Mouse (Mus musculus) embryonic facial prominence, embryonic 15.5 days (tissue): ENCODE measurements around the gene Pdcd1lg2. TPM values are rescaled to one million over a fixed set of nuclear protein-coding genes. Genes with fewer than 3 reads are reported as not detected.

ENCODE experiments used
- ATAC-seq: fragments of 200-750 bp; cut with Nextera tagmentation; 2 replicates; pipeline ENCODE4 v1.8.0; 2017; ENCODE audit warnings: low read depth, moderate TSS enrichment; ENCODE audit not compliant: insufficient number of reproducible peaks, low FRiP score, low TSS enrichment
- H3K27ac ChIP-seq: fragments of 300-500 bp; sonication (generic); replicated peaks from 2 replicates; pipeline ENCODE4 v1.5.1; 2015; ENCODE audit warnings: mild to moderate bottlenecking, inconsistent platforms
- H3K27me3 ChIP-seq: fragments of 300-500 bp; sonication (generic); 2 replicates; pipeline ENCODE4 v1.6.1; 2015; ENCODE audit warnings: inconsistent platforms
- H3K36me3 ChIP-seq: fragments of 300-500 bp; sonication (generic); 2 replicates; pipeline ENCODE4 v1.6.1; 2015; ENCODE audit warnings: mild to moderate bottlenecking, inconsistent platforms
- H3K4me1 ChIP-seq: fragments of 300-500 bp; sonication (generic); 2 replicates; pipeline ENCODE4 v1.6.1; 2015; ENCODE audit warnings: inconsistent platforms
- H3K4me2 ChIP-seq: fragments of 300-500 bp; sonication (generic); replicated peaks from 2 replicates; pipeline ENCODE4 v1.6.1; 2015; ENCODE audit warnings: mild to moderate bottlenecking, inconsistent platforms
- H3K4me3 ChIP-seq: fragments of 300-500 bp; sonication (generic); replicated peaks from 2 replicates; pipeline ENCODE4 v1.5.1; 2015; ENCODE audit warnings: mild to moderate bottlenecking, inconsistent platforms
- H3K9ac ChIP-seq: fragments of 300-500 bp; sonication (generic); 2 replicates; pipeline ENCODE4 v1.6.1; 2015; ENCODE audit warnings: inconsistent platforms
- H3K9me3 ChIP-seq: fragments of 300-500 bp; sonication (generic); replicated peaks from 2 replicates; pipeline ENCODE4 v1.6.1; 2016; ENCODE audit warnings: inconsistent platforms
- WGBS: fragments of 180-500 bp; shearing (Covaris S2); methylation state at CpG from one replicate; pipeline ENCODE4 v1.1.7; 2015; 5-methylcytosine and 5-hydroxymethylcytosine counted together
- polyA plus RNA-seq: library from polyadenylated mRNA; unstranded; fragments of >200 nt; fragmentation: Nextera tagmentation; extraction: Ambion mirVana; gene quantifications from 2 replicates; pipeline ENCODE4 v1.2.1, GENCODE M21; 2015

The Pdcd1lg2 gene
- polyA plus RNA-seq, 1 experiment from 2014 or later: not detected

DNA sequence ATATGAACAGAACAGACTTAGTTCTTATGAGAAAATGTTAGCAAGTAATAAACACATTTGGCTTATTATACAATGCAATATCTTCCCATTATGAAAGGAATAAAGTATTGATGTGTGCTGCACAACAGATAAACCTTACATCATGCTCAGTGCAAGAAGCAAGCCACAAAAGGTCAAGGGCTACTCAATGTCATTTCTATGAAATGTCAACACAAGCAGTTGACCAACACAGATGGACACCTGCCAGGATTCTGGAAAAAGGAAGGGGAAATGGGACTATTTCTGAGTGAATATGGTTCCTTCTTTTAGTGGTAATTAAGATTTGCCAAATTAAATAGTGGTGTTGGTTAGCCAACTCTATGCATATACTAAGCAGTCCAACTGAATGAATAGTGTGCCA, 9.2 kb downstream of the Pdcd1lg2 start:
- Histone ChIP-seq H3K36me3 (no peaks in the 10 kb centered on the region), H3K9me3 (no peaks in the 10 kb centered on the region), H3K27me3 (no peaks in the 10 kb centered on the region), H3K4me3 (no peak overlapping the region), H3K4me1 (no peaks in the 10 kb centered on the region), H3K9ac (no peak overlapping the region), H3K4me2 (no peak overlapping the region), H3K27ac (no peak overlapping the region)
- ATAC-seq: no peak

DNA sequence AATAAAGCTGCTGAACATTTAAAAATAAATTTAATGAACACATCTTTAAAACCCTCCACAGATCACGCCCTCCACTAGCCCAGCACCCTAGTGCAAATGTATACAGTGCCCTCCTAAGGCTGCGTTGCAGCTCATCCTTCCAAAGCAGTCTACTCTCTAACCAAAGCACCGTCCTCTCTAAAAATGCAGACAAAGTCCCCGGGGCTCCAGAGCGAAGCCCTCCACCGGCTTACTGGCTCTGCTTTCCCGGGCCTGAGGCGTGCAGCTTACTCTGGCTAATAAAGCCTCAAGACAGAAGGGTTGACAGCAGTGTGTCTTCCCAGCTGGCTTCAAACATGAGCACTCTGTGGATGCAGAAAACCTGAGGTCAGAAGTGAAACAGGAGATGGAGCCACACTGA, 9.7 kb downstream of the Pdcd1lg2 start:
- 68% methylated on average over 8 of the region's 8 CpGs for WGBS
- no peak overlapping the region for H3K27ac ChIP-seq
- ATAC-seq: no peak
- H3K9me3 ChIP-seq: no peaks in the 10 kb centered on the region
- no peaks in the 10 kb centered on the region for H3K4me1 ChIP-seq
- no peak overlapping the region for H3K4me3 ChIP-seq
- no peaks in the 10 kb centered on the region for H3K27me3 ChIP-seq
- H3K36me3 ChIP-seq: no peaks in the 10 kb centered on the region
- no peak overlapping the region for H3K9ac ChIP-seq
- no peak overlapping the region for H3K4me2 ChIP-seq

DNA sequence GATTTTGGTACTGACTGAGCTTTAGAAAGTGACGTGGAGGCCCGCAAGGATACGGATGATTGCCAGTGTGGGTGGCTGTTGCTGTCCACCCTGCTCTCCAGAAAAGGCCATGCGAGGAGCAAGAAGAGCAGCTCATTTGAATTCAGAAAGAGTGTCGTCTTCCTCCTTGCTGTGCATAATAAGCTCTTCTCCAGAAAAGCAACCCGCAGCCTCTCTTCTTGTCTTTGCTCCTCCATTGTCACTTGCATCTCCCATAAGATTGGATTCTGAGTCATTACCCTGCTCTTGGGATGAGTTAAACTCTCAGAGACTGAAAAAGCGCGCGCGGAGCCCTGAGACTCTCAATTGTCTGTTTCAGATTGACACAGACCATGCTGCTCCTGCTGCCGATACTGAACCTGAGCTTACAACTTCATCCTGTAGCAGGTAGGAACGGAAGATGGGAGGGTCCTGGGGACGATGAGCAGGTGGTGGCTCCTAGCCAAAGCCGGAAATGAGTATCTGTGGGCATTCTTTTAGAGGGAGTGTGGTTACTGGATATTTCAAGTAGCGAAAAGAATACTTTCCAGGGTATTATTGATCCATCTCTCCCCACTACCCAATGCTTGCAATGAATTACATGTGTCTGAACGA, 11.4 kb downstream of the Pdcd1lg2 start:
- H3K4me2 ChIP-seq: no peak overlapping the region
- H3K27ac ChIP-seq: no peak overlapping the region
- no peak overlapping the region for H3K9ac ChIP-seq
- no peaks in the 10 kb centered on the region for H3K27me3 ChIP-seq
- no peaks in the 10 kb centered on the region for H3K36me3 ChIP-seq
- no peak for ATAC-seq
- H3K4me3 ChIP-seq: no peak overlapping the region
- WGBS: 87% methylated on average over 16 of the region's 16 CpGs
- H3K4me1 ChIP-seq: no peaks in the 10 kb centered on the region
- no peaks in the 10 kb centered on the region for H3K9me3 ChIP-seq

DNA sequence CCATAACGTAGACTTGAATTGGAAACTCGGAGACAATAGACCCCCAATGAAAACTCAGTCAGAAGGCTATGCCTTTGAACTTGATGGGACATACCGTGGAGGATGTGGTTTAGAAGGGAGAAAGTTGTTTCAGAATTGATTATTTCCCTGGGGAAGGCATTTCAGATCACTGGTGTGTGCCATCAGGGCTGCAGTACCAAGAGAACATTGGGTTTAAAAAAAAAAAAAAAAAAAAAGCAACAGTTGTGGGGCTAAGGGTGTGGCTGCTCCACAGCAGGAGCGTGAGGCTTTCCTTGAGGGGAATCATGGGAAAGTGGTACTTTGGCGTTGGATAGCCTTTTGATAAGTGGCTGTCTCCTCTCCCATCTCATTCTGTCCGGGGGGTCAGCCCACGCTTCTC, 12.1 kb downstream of the Pdcd1lg2 start:
- Histone ChIP-seq H3K27ac (no peak overlapping the region), H3K9ac (no peak overlapping the region), H3K9me3 (no peaks in the 10 kb centered on the region), H3K4me2 (no peak overlapping the region), H3K4me1 (no peaks in the 10 kb centered on the region), H3K27me3 (no peaks in the 10 kb centered on the region), H3K4me3 (no peak overlapping the region), H3K36me3 (no peaks in the 10 kb centered on the region)
- no peak for ATAC-seq
- 82% methylated on average over 7 of the region's 7 CpGs for WGBS

DNA sequence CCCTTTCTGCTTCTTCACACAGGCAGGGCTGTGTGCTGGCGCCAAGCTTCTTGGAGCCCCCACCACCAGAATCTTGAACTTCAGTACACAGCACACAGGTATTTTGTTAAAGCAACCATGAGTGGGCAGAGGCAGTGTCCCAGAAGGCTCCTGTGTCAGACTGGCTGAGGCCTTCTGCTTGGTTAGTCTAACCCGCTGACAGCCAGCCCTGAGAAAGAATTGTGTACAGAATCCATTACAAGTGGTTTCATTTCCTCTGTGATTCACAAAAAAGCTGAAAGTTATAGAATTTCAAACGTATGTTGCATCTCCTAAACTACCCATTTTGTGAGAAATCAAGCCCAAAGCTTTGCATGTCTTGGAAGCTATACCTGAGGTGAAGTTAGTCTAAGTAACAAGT, 19.8 kb downstream of the Pdcd1lg2 start:
- ATAC-seq: no peak

DNA sequence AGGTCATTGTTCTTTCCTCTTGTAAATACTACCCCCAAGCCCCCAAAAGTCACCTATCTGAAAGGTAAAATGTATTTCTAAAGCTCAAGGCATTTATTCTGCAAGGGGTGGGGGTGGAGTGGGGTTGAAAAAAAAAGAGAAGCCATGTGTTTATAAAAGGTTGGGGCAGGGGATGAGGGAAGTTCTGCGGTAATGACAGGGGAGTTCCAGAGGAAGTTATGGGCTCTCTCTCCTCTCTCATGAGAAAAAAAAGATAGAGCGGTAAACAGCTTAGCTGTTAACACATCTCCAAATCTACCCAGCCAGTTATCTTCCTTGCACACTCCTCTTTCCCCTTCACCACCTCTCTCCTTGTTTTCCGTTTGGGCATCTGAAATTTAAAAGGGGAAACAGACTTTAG, 20.2 kb downstream of the Pdcd1lg2 start:
- Histone ChIP-seq H3K9me3 (no peaks in the 10 kb centered on the region), H3K4me2 (no peak overlapping the region), H3K27ac (no peak overlapping the region), H3K4me3 (no peak overlapping the region), H3K36me3 (no peaks in the 10 kb centered on the region), H3K27me3 (no peaks in the 10 kb centered on the region), H3K9ac (no peak overlapping the region), H3K4me1 (no peaks in the 10 kb centered on the region)
- no peak for ATAC-seq
- 65% methylated on average over 3 of the region's 3 CpGs for whole genome bisulfite sequencing

More for the DNA sequence above, 19.8 kb downstream of the Pdcd1lg2 start:
- Histone ChIP-seq H3K27ac (no peak overlapping the region), H3K9me3 (no peaks in the 10 kb centered on the region), H3K4me1 (no peaks in the 10 kb centered on the region), H3K27me3 (no peaks in the 10 kb centered on the region), H3K4me3 (no peak overlapping the region), H3K4me2 (no peak overlapping the region), H3K36me3 (no peaks in the 10 kb centered on the region), H3K9ac (no peak overlapping the region)
- WGBS: 74% methylated on average over 3 of the region's 3 CpGs

DNA sequence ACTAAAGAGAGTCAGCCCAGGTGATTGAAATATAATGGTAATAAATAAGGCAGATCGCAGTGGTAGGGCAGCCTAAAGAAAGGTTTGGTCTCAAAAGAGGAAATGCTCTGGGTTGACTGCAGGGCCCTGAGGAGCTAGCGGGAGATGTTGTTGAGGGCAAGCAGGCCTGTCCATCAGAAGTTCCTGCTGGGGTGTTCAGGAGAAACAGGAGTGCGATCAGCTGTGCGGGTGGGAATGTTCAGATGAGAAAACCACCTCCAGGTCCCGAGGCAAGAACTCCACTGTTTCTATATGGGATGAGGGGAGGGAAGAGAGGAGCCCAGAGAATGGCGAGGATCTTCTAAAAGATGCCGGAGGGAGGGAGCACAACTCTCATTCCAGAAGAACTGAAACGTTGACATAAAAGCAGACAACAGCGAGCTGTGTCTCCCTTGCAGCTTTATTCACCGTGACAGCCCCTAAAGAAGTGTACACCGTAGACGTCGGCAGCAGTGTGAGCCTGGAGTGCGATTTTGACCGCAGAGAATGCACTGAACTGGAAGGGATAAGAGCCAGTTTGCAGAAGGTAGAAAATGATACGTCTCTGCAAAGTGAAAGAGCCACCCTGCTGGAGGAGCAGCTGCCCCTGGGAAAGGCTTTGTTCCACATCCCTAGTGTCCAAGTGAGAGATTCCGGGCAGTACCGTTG, 26.2 kb downstream of the Pdcd1lg2 start:
- Histone ChIP-seq H3K27me3 (no peaks in the 10 kb centered on the region), H3K27ac (no peak overlapping the region), H3K4me2 (no peak overlapping the region), H3K9ac (no peak overlapping the region), H3K36me3 (no peaks in the 10 kb centered on the region), H3K4me3 (no peak overlapping the region), H3K9me3 (no peaks in the 10 kb centered on the region), H3K4me1 (no peaks in the 10 kb centered on the region)
- no peak for ATAC-seq
- 78% methylated on average over 18 of the region's 18 CpGs for whole genome bisulfite sequencing

DNA sequence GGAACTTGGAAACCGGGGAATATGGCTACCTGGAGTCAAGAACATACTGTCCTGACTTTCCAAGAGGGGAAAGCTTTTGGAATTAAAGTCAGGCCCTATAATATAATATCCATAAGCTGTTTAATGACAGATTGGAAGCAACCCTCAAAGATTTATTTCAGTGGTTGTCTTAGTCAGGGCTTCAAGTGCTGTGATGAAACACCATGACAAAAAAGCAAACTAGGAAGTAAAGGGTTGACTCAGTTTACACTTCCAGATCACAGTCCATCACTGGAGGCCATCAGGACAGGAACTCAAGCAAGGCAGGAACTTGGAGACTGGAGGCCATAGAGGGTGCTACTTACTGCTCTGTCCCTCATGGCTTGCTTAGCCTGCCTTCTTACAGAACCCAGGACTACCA, 27.1 kb downstream of the Pdcd1lg2 start:
- no peaks in the 10 kb centered on the region for H3K36me3 ChIP-seq
- ATAC-seq: no peak
- no peak overlapping the region for H3K27ac ChIP-seq
- H3K4me3 ChIP-seq: no peak overlapping the region
- no peaks in the 10 kb centered on the region for H3K9me3 ChIP-seq
- no peaks in the 10 kb centered on the region for H3K27me3 ChIP-seq
- WGBS: 84% methylated on average over 1 of the region's 1 CpGs
- no peak overlapping the region for H3K9ac ChIP-seq
- no peak overlapping the region for H3K4me2 ChIP-seq
- no peaks in the 10 kb centered on the region for H3K4me1 ChIP-seq

DNA sequence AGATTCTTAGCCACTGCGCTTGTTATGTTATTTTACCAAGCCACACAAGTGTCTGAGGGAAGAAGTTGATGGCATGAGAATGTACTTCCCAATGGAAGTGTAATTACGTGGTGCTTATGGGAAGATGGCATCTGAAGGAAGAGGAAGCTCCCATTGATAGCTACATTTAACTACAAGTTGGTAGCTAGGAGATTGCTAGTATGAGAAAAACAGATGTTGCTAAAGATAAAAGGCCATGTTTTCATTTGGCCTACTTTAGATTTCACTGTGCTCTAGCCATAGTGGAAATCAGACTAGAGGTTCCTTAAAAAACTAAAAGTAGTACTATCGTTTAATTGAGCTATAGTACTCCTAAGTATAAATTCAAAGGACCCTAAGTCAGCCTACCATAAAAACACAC, 28.5 kb downstream of the Pdcd1lg2 start:
- Histone ChIP-seq H3K9me3 (no peaks in the 10 kb centered on the region), H3K4me1 (no peaks in the 10 kb centered on the region), H3K4me3 (no peak overlapping the region), H3K27me3 (no peaks in the 10 kb centered on the region), H3K36me3 (no peaks in the 10 kb centered on the region), H3K27ac (no peak overlapping the region), H3K4me2 (no peak overlapping the region), H3K9ac (no peak overlapping the region)
- ATAC-seq: no peak
- 79% methylated on average over 3 of the region's 3 CpGs for WGBS

DNA sequence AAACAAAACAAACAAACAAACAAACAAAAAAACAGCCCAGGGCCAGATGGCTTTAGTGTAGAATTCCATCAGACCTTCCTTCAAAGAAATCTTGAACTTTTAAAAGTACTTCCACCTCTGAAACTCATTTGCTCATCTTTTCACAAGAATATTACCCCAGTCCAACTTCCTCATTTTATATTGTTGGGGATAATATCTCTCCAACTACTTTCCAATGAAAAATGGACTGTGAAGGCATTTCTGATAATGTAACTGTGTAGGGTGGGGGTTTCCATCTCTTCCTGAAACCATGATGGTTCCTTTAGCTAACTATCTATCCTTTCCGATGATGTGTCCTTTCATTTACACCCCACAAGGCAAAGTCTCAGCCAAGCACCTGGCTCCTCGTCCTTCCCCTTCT, 31.8 kb downstream of the Pdcd1lg2 start:
- no peaks in the 10 kb centered on the region for H3K9me3 ChIP-seq
- no peaks in the 10 kb centered on the region for H3K4me1 ChIP-seq
- H3K36me3 ChIP-seq: no peaks in the 10 kb centered on the region
- no peak overlapping the region for H3K4me3 ChIP-seq
- no peak overlapping the region for H3K9ac ChIP-seq
- 75% methylated on average over 2 of the region's 2 CpGs for WGBS
- no peak overlapping the region for H3K4me2 ChIP-seq
- H3K27ac ChIP-seq: no peak overlapping the region
- no peak for ATAC-seq
- H3K27me3 ChIP-seq: no peaks in the 10 kb centered on the region

DNA sequence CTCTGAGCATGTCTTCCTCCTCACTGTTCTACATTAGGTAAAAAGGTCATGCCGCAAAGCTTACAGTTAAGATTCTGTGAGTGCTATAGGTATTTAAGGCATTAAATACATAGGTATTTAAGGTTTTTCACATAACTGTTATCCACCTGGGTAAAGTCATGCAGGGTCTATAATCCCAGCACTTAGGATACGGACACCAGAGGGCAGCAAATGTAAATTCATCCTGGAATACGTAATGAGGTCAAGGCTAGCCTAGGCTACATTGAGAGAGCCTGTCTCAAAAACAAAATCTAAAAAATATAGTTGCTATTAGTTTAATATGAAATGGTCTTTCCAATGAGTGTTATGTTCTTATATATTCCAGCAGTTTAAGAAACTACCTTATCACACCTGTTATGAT, 33.6 kb downstream of the Pdcd1lg2 start:
- Histone ChIP-seq H3K9me3 (no peaks in the 10 kb centered on the region), H3K4me1 (no peaks in the 10 kb centered on the region), H3K27ac (no peak overlapping the region), H3K36me3 (no peaks in the 10 kb centered on the region), H3K27me3 (no peaks in the 10 kb centered on the region), H3K4me3 (no peak overlapping the region), H3K4me2 (no peak overlapping the region), H3K9ac (no peak overlapping the region)
- ATAC-seq: no peak
- 91% methylated on average over 3 of the region's 3 CpGs for WGBS

DNA sequence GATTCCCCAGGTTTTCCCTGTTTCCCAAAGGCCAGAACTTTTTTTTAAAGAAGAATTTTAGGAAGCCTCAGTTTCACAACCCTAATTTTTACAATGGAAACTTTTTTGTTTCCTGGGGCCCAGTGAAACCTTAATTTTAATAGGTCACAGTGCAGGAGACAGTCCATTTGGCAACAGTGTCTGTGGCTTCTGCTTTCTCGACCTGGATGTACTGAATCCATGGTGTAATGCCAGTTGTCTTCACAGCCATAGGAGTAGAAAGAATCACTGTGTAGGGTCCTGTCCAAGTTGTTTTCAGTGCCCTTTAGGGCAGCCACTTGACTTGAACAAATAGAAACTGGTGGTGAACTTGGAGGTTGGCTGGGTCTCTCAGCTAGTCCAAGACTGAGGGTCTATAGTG, 37.7 kb downstream of the Pdcd1lg2 start:
- Histone ChIP-seq H3K4me2 (no peak overlapping the region), H3K27ac (no peak overlapping the region), H3K27me3 (no peaks in the 10 kb centered on the region), H3K9me3 (no peaks in the 10 kb centered on the region), H3K36me3 (no peaks in the 10 kb centered on the region), H3K9ac (no peak overlapping the region), H3K4me3 (no peak overlapping the region), H3K4me1 (no peaks in the 10 kb centered on the region)
- 79% methylated on average over 1 of the region's 1 CpGs for WGBS
- ATAC-seq: no peak
